Mouse (Mus musculus) kidney, adult 11 months (tissue): ENCODE results near the gene Hist2h2aa1.

Experiments
- DNase-seq: peaks from one replicate; pipeline ENCODE4 v3.0.0; 2022

The Hist2h2aa1 gene

DNA sequence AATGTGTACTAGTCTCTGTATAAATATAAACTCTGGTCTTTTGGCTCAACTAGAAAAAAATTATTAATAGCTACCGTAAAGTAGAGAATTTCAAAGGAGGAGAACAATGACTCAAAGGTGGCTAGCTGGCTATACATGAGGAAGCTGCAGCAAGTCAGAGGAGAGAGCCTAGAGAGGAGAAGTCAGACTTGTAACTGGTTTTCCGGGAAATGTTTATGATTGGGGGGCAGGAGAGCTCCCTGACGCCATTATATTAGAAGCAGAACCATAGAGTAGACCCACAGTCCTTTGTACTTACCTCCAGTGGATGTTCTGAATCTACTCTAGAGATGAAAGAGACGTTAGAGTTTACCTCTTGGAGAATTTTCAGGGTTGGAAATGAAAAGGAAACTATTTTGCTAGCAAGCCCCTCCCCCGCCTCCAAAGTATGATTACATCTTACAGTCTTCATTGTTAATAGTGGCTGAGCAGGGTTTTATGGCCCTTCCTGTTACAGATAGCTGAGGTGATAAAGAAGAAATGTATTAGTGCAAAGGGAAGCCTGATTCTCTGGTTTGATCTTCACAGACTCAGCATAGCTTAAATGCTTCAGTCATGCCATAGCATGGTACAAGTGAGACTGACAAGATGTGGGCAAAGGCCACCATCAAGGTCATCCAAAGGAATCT lies 10.8 kb downstream of the Hist2h2aa1 start:
- DNase-seq: no peak

- no peak for DNase-seq
Observed at GRCm38 (mm10) chr3:96257190-96257589, 11.9 kb downstream of the Hist2h2aa1 start.

DNA sequence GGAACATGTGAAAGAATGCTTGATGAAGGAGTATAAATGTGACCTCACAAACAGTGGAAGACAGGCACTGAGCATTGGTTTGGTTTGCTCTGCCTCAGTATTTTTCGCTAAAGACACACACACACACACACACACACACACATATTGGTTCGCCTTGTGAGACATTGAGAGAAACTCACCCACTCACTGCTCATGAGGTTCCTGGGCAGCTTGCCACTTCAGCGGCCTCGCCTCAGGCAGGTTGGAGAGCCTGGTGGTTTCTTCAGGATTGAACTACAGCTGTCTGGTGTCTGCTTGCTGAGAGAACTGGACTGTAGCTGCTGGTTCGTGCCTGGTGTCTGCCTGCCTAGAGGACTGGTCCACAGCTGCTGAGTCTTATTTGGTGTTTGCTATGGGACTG lies 14.9 kb downstream of the Hist2h2aa1 start:
- DNase-seq: no peak

DNA sequence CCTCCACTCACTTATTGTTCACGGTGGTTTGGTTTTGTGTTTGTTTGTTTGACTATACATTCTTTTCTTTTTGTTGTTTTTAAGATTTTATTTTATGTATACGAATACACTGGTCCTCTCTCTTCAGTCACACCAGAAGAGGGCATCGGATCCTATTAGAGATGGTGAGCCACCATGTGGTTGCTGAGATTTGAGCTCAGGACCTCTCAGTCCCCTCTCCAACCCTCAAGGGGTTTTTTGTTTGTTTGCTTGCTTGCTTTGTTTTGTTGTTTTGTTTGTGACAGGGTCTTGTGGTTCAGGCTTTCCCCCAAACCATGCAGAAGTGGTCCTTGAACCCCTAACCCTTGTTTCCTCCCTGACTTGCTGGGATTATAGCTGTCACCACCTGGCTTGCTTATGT lies 16.3 kb downstream of the Hist2h2aa1 start:
- no peak for DNase-seq

DNA sequence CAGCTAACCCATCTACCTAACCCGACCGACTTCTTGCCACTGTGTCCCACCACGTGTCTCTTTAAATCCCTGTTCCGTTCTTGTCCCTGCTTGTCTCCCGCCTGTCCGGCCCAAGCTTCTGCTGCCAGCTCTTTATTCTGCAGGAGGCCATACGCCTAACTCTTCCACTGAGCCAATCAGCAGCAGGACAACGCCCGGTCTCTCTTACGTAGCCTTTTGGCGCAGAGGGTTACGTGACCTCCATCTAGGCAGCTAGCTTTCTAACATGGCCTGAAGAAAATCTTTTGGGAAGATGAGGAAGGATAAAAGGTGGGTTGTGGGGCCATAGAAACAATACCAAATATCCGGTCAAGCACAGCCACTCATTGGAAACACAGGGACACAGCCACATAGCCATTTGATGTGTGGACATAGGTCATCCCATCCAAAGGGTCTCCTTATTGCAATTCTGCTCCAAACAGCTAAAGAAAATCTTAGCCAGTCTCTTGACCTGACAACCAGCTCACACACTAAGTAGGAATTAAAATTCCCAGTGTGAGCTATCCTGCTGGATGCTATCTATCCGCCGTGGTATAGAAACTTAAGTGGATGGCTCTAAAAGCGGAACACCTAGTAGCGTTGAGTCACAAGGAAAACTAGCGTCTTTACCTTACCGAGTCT lies 17.0 kb downstream of the Hist2h2aa1 start:
- DNase-seq: peak; percentile 82

GRCm38 (mm10) chr3:96262979-96263550 lies 17.8 kb downstream of the Hist2h2aa1 start, which contains the start of gene Hist2h4:
TSS of gene Hist2h4 (minus strand) at chr3:96263311.
- peak; percentile 97 for DNase-seq

DNA sequence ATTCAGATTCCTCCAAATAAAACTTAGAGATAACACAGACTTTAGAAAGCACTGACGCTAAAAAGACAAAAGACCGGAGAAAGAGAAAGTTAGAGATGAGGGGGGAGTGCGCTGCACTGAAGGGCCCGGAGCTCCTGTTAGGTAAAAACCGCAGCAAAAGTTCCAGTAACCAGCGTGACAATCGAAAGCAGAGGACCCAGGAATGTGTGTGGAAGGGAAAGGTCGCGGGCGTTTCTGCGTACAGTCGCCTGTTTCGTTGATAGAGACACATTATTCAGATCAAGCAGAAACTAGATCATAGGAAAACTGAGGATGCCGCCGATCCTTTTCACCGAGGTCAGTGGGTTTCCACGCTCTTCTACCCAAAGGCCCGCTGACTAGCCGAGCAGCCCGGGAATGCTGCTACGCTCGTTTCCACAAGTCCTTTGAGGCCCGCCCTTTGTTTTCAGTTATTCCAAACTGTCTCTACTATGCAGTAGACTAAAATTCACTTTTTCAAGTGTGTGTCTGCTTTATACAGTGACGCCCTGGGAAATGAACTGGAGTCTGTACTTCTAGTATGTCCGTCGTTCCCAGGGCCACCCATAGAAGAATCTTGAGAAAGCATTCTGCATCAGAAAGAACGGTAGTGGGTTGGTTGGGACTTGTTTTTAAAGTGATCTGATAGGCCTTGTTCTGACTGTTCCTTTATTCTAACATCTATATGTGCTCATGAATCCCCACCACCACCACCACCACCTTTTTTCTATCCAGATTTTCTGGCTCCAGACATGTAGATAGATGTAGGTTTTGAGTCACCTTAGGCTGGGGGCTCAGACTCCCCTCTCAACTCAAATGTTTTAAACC lies 18.5 kb downstream of the Hist2h2aa1 start:
- DNase-seq: peak; percentile 56

- DNase-seq: no peak
Observed at GRCm38 (mm10) chr3:96264404-96264949, 19.2 kb downstream of the Hist2h2aa1 start.

DNA sequence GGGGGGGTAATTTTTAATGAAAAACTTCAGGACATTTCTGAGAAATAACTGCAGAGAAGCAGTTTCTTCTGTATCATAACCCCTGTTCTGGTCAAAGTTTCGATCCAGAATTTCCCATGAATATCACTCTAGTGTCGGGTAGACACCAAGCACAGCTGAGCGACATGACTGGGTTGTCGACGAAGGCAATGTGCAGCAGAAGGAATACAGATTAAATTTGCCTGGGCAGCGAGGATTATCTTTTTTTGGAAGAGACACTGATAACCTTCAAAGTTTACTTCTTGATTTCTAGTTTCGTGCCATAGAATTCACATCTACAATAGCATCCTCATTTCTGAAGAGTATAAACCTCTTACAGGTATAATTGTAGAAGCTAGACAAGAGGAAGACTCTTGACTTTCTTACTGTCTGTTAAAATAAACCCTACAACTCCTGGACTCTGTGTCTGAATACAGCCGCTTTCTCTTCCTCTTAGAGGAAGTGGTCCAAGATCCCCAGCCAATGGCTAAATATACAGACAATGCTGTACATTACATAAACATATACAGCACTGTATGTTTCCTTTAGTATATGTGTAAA lies 20.9 kb downstream of the Hist2h2aa1 start:
- no peak for DNase-seq

GRCm38 (mm10) chr3:96267541-96267940 lies 22.2 kb downstream of the Hist2h2aa1 start:
- no peak for DNase-seq

DNA sequence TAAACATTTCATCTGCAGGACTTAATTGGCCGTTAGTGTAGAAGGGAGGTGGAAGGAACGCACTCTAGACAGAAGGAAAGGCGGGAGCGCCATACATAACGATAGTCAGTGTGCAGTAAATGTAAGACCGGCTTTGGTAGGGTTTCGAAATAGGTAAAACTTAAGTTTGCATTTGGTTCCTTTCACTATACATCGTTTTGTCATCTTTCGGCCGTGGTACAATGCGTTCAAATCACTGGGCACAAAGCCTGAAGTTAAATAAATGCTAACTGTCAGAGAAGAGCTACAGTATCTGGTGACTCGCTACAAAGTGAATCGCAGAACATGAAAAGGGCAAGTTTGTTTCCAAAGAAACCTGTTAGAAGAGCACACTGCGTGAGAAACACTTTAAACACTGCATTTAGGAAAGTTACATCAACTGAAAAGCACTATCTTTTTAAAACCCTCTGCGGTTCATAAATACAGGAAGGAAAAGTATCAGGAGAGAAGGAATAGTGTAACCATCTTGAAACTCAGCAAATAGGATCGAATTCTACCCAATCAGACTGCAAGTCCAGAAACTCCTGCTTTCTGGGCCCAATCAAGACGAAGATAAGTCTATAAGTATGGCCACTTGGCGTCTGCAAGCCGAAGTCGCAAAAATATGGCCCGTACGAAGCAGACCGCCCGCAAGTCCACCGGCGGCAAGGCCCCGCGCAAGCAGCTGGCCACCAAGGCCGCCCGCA lies 22.9 kb downstream of the Hist2h2aa1 start, which contains the start of gene Hist2h3b:
Hist2h3b (plus strand) TSS at position 604 of the 725 bp plus-strand sequence.
- peak; percentile 80 for DNase-seq

GRCm38 (mm10) chr3:96268776-96269378 lies 23.6 kb downstream of the Hist2h2aa1 start:
- DNase-seq: peak; percentile 26

- peak; percentile 96 for DNase-seq
Observed at GRCm38 (mm10) chr3:96269511-96270474, 24.5 kb downstream of the Hist2h2aa1 start, which contains the start of gene Hist2h2bb. TSS of gene Hist2h2bb (plus strand) at chr3:96269752.

- no peak for DNase-seq
Observed at GRCm38 (mm10) chr3:96273591-96274465, 28.5 kb downstream of the Hist2h2aa1 start.

GRCm38 (mm10) chr3:96277428-96277799 lies 32.1 kb downstream of the Hist2h2aa1 start:
- no peak for DNase-seq

- peak; percentile 80 for DNase-seq
Observed at GRCm38 (mm10) chr3:96277800-96278624, 32.7 kb downstream of the Hist2h2aa1 start.

GRCm38 (mm10) chr3:96280660-96281059 lies 35.4 kb downstream of the Hist2h2aa1 start:
- no peak for DNase-seq

- DNase-seq: no peak
Observed at GRCm38 (mm10) chr3:96284457-96284856, 39.2 kb downstream of the Hist2h2aa1 start.
